Mouse (Mus musculus): ENCODE measurements at regions not wholly inside any gene's neighbourhood (a gene's known extent, or its start where the extent isn't known, plus 50 kb on each side); places are given as distances from the start of the nearest gene placed in this dataset.
A peak's percentile ranks its signal among the peaks of the same experiment; 100 is the strongest.

DNA sequence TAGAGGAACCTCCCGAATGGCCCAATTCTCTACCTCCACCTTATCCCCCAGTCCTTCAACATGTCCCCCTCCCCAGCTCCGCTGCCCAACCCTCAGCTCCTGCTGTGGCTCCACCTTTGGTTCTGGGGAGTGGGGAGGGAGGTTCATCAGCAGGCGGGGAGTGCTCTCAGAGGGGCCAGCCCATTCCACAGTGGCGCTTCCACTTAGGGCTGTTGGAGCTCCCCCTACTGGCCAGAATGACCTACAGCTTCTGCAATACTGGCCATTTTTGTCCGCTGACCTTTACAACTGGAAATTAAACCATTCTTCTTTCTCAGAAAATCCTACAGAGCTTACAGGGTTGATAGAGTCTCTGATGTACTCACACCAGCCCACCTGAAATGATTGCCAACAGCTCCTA lies 508.0 kb upstream of the Klhl4 start:
- TF ChIP-seq CTCF (IDR thresholded peaks at IDR 0.05; ENCODE audit: borderline replicate concordance, extremely low read depth, insufficient read depth, insufficient read length) (no peak), POLR2A (IDR thresholded peaks at IDR 0.05; ENCODE audit: borderline replicate concordance, extremely low read depth, insufficient read depth, insufficient read length, poor library complexity, severe bottlenecking) (no peak)

DNA sequence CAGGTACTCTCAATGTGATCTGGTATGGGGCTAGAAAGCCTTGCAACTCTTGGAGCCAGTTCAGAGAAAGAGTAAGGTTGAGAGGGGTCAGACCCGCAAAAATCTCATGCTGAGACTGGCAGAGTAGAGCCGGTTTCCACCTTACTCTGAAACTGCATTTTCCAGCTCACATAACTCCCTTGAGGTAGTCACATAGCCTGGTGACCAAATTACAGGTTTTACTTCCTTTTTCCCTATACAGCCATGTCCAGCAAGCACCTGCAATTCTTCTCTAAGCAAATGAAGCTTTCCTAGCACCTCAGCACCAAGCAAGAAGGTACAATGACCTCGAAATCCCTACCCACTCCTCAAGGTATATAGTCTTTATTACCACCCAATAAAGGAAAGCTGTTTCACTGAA lies 481.0 kb upstream of the Klhl4 start:
- TF ChIP-seq CTCF (IDR thresholded peaks at IDR 0.05; ENCODE audit: borderline replicate concordance, extremely low read depth, insufficient read depth, insufficient read length) (no peak), POLR2A (IDR thresholded peaks at IDR 0.05; ENCODE audit: borderline replicate concordance, extremely low read depth, insufficient read depth, insufficient read length, poor library complexity, severe bottlenecking) (no peak)
- DNase-seq (ENCODE audit: low read depth), result no peak

More for the DNA sequence above, 508.0 kb upstream of the Klhl4 start:
- DNase-seq (ENCODE audit: low read depth), result no peak

DNA sequence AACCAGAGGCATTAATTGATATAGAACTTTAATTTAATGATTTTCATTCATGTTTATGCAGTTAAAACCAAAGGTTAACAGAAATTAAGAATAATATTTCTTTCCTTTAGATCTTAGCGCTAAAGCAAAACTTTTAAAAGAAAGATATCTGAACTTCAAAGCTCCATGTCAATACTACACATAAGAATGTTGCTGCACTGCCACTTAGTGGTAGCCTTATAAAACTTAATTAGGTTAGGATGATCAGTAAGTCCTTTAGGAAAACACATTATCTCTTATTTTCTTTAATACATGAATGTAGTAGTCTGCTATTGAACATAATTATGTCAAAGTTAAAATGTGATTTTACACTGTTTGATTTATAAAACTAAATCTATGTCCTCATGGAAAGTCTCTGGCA lies 432.9 kb upstream of the Klhl4 start:
- DNase-seq (ENCODE audit: low read depth), result peak; percentile 50
- no peak for TF ChIP-seq CTCF (IDR thresholded peaks at IDR 0.05; ENCODE audit: borderline replicate concordance, extremely low read depth, insufficient read depth, insufficient read length)
- TF ChIP-seq POLR2A (IDR thresholded peaks at IDR 0.05; ENCODE audit: borderline replicate concordance, extremely low read depth, insufficient read depth, insufficient read length, poor library complexity, severe bottlenecking), result no peak

Data from brain, embryonic 14.5 days (tissue).